Mouse (Mus musculus) CD4-positive helper T cell, adult 2 months (primary cell): ENCODE results near the gene Rprd1b.
A peak's percentile ranks its signal among the peaks of the same experiment; 100 is the strongest.

Source experiments
- DNase-seq: peaks from one replicate; pipeline ENCODE4 v3.0.0-alpha.2; 2012; ENCODE audit warnings: low read depth, missing footprints, low spot score

Rprd1b gene

DNA sequence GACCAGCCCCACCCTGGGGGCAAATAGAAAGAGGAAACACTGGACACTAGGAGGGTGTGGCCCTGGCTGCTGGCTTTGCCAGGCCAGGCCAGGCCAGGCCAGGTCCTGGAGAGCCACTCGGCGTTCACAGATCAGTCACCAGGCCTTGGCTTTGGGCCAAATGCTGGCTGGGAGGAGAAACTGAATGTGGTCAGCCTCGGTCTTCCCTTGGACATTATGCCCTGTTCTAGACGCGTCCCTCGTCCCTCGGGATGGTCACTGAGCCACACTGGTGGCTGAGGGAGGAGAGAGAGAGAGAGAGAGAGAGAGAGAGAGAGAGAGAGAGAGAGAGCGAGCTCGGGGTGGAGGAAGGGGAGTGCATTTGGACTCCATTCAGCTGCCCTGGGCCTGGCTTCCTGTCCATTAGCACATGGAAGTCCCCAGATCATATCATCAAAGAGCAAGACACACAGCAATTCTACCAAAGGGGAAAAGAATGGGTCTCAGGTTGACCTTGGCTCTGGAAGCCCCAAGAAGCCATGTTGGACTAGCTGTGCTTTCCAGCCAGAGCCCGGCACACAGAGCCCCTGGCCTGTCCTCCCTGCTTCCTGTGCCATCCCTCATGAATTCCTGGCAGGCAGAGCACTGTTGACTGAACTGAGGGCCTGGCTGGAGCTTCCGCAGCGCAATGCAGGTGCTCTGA is 93.5 kb downstream of the Rprd1b start:
- no peak for DNase-seq

DNA sequence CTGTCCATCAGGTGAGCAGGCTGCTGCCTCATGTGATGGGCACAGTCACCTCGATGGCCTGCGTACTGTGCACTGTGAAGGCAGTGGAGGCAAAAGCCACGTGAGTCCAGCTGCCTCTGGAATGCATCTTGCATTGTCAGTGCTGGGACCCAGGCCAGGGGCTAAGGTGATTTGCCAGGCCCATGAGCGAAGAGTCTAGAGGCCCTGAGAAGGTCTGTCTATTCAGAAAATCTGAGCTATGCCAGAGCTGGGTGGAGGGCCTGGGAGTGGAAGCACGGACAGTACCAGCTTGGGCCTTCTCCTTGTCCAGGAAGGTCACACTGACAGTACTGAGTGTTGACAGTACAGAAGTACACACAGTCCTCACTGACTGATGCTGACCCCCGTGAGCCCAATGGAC is 94.5 kb downstream of the Rprd1b start:
- DNase-seq, result no peak

DNA sequence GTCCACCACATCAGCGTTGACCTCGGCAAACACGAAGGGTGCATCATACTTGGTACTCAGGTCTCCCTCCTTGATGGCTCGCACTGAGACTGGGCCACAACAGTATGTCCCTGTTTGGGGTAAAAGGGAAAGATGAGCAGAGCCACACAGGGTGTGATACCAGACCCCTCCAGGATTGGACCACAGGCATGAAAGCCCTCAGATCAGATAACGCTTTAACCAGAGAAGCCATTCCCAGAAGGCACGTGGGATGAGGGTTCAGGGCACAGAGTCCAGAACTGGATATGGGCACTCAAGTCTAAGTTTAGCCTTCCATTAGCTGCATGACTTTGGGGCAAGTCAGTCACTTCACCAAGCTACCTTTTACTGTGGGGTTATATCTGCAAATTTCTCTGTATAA is 98.9 kb downstream of the Rprd1b start:
- DNase-seq, result no peak

DNA sequence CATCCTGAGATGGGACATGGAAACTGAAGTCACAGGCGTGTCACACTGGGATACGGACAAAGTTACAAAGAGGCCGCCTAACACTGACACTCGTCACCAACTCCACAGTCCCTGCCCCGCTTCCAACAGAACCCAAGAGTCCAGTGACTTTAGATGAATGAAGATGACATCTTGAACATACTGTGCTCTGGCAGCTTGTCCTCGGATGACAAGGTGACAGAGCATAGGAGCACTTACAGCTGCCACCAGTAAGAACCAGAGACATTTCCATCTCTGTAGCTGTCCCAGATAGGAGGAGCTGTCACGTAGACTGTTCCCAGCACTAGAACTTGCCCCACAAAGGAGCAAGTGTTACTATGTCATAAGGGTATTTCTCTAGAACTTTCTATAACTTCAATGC is 99.6 kb downstream of the Rprd1b start:
- no peak for DNase-seq

DNA sequence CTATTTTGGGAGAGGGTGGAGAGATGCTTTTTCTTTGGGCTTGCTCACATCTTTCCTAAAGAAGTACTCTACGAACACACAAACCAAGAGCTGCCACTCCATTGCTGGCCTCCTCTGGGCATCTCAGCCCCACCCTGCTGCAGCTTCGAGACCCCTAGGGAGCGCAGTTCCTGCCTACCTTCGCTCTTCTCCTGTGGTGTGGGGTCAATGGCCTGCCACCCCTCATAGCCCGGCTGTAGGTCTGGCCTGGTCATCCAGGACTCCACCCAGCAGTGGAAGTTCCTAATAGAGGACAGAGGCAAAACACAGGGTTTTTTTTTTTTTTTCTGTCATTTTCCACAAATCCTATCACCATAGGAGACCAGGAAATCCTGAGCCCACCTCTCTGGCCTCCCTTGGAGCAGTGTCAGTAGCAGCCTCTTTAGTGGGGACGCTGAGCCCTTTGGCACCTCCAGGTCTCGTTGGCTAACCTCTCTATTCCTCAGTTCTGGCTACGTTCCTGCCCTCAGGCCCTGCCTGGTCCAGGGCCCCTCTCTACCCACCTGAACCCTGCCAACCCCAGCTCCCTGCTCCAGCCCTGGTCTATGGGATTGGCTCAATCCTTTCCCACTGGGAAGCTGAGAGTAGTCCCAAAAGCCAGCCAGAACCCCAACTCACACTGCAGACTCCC is 100.3 kb downstream of the Rprd1b start:
- no peak for DNase-seq

DNA sequence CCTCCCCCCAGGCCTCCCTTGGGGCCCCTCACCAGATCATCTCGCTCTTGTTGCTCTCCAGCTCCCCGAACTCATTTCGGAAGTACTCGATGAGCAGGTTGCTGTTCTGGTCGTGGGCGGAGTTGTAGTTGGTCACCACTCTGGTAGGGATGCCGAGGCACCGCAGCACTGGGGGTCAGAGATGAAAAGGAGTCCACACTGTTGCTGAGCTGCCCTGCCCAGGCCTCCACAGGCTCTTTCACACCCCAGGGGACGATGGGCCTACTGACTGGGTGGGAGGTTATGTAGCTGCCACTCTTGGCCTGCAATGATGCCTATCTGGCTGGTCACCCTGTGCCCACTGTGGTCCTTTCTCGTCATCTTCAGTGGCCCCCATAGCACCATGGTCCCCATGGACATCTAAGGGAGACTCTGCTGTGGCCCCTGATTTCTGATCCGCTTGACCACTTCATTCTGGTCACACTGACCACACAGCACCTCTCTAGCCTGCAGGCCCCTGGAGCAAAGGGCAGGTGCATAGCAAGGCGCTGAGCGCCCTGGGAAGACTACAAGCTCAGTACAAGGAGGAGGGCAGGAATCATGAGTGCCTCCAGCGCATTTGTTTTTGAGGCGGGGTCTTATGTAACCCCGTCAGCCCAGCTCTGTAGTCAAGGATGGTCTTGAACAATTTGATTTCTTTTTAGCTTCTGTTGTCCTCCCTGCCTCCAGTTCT is 101.2 kb downstream of the Rprd1b start:
- no peak for DNase-seq

DNA sequence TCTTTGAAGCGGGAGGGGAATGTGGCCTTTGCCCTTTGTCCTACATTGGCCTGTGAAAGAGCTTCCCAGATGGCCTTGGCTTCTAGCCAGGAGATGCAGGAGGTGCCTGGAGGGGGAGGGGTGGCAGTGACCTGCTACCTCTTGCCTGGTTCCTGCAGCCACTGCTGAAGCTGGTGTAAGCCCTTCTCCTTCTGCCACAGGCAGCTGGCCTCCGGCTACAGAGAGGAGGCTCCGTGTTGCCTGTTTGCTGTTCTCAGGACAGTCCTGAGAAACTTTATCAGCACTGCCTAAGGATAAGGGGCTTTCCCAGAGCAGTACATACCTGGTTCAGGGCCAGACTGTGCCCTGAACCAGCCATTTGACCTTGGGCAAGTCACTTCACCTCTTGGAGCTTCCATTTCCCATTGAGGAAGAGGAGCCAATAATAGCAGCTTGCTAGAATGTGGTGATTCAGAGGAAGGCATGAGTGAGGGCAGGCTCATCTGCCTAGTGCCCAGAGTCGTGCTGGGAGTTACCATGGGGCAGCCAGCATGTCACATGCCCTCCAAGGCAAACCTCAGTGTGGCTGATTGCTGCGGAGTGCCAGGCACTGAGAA is 102.2 kb downstream of the Rprd1b start:
- no peak for DNase-seq

DNA sequence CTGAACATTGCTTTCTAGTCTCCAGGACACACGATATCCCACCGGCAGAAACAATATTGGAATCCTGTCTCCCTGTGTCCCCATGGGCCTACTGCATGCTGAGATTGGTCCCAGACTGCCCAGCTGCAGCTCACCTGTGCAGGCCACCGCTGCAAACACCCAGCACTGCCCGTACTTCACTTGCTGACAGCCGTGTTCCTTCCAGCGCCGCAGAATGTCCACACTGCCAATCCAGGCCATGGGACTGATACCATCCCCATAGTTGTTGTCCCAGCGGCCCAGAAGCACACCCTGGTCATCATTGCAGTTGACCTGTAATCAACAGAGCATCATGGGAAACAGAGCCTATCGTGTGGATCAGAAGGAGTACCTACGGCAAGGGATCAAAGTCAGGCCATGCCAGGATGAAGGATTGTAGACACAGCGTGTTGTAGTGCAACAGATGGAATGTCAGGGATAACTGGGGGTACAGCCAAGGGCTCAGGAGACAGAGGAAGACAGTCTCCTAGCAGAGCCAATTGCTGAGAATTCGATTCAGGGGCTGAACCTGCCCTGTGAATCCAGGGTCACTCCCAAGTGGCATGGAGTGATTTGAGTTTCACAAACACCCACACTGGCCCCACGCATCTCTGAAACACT is 103.0 kb downstream of the Rprd1b start:
- no peak for DNase-seq

DNA sequence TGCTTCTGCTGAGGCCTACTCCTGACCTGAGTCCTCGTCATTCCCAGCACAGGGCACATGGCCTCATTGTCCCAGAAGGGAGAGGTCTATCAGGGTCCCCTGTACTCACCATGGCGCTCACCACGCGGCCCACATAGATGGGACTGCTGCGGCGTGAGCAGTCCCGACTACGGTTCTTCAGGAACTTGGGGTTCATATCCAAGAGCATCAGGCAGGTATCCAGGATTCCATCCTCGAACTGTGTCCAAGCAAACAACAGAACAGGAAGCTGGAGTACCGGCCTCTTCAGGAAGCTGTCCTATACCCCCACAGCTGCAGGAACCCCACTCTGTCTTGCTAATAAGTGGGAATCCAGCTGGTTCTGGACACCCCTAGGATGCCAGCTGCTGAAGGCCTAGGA is 104.0 kb downstream of the Rprd1b start:
- no peak for DNase-seq

DNA sequence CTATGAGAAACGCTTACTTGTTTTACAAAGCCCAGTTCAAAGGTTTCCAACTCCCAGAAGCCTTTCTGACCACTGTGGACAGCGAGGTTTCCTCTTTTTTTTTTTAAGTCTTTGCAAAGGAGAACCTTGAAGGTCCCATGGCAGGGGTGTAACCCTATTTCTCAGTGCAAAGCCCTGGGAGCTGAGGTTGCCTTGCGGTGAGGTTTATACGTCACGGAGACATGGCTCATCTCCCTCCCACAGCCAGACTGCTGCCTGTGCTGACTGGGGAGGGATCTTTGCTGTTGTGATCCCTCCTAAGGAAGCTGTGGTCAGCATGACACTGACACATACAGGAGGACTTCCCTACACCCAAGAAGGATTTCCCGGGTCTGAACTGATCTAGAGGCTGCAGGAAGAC is 104.8 kb downstream of the Rprd1b start:
- peak; percentile 73 for DNase-seq

DNA sequence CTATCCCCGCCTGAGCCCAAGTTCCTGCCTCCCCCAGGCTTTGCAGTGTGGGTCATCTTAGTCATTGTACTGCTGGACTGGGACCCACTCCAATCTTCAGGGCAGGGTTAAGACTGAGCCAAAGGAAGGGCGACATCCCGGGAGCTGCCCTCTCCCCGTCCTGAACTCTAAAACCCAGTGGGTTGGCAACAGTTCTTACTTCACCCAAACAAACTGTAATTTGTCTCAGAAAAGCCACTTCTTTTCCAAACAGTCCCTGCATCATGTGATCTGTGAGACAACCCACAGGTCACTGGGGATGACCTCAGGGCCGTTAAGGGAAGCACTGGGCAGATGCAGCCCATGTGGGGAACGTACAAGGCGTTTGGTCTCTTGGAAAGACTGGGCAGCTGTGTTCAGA is 107.9 kb downstream of the Rprd1b start:
- no peak for DNase-seq

DNA sequence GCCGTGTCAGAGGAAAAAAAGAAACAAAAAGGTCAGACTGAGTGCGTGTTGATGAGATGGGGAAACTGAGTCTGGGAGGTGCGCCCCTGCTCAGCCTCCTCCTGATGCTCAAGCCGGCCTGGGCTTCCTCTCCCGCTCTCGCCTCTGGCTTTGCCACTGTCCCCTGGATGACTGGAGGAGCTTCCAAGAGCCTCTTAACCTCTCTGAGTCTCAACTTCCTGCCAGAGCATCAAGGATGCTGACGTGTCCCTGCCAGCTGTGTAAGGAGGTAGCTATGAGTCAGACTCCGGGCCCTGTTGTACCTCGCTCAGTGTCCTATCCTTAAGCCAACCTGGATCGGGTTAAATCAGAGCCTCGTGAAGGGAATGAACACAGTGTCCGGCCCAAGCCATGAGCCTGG is 109.5 kb downstream of the Rprd1b start:
- no peak for DNase-seq

DNA sequence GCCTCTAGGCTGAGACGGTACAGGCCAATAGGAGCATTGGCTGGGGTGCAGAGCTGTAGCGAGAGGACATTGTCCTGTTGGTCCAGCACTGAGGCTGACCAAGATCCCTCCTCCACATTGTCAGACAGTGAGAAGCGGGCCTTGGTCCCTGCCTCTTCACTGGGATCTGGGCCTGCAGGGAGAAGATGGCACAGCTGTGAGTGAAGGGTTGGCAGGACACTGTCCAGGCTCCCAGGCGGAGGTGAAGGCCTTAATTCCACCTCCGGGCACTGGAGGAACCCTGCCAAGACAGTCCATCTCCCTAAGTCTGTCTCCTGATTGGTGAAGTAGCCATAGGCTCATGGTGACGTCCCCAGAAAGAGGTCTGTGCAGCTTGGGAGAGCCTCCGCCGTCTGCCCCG is 110.5 kb downstream of the Rprd1b start:
- no peak for DNase-seq

DNA sequence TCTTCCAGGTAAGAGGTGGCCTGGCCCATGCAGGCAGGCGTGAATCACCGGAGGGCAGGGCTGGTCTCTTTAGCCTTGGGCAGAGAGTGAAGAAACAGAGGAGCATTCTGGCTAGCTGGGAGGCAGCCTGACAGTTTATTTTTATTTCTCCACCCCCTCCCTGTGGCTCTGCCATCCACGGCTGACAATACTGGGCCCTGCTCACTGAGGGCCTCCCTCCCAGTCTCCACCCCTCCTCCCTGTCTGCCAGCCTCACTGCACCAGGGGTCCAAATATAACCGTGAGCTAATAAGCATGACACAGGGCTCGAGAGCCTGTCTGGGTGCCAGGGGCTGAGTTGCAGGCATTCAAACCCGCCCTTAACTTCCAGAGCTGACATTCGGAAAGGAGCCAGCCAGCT is 111.3 kb downstream of the Rprd1b start:
- no peak for DNase-seq

DNA sequence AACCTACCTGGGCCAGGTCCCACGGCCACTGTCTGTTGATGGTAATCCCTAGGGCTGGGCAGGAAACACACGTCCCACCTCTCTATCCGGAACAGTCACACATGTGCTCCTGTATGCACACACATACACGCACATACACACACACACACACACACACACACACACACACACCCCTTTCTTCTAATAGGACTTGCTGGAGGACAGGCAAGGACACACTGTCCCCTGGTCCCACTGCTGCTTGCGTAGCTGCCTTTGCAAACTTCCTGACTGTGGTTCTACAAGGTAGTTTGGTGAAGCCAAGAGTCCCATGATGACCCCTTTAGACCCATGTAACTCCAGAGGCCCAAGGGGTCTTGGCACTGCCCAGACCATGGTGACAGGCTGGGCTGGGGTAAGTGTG is 112.4 kb downstream of the Rprd1b start:
- DNase-seq, result no peak

DNA sequence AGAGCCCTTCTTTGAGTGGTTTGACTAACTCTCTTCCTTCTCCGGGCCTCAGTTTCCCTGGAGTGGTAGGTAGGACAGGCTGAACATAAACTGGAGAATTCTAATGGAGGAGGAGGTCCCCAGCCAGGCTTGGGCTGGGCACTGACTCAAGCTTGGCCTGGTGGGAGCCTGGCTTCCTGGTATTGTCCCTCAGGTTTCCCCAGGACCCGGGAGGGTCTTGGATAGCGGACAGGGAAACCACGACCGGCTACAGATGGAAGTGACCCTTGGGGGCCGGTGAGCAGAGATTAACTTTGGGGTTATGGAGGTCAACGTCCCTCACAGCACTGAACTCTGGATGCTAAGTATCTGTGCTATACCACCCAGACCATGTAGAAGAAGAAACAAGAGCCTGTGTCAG is 113.0 kb downstream of the Rprd1b start:
- DNase-seq, result no peak

DNA sequence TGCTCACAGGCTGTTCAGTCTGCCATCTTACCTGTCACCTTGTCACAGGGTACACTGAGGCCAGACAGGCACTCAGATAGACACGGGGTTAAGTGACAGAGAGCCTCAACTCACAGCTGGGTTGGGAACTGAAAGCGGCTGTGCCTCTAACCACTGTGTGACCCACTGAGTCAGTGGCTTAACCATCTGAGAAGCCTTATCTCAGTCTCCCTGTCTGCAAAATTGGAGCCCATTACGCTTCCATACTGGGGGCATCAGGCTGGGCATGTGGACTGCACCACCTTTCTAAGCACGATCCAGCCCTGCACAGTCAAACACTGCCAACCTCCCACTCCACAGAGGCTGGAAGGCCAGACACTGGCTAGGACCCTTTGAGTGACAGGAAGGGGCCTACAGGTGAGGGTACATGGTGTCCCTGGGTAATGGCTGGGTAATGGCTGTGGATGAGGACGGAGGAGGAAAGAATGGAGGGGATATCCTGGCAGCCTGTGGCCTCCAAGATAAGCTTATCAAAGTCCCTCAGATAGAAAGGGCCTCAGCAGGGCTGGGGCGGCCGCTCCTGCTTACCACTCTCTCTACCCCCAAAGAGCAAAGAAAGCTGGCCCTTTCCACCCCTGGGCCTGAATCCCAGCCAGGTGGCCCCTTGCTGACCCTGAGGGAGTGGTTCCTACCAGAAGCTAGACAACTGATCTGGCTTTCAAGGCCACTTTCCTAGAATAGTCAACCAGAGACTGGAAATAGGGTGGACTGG is 113.6 kb downstream of the Rprd1b start:
- no peak for DNase-seq

DNA sequence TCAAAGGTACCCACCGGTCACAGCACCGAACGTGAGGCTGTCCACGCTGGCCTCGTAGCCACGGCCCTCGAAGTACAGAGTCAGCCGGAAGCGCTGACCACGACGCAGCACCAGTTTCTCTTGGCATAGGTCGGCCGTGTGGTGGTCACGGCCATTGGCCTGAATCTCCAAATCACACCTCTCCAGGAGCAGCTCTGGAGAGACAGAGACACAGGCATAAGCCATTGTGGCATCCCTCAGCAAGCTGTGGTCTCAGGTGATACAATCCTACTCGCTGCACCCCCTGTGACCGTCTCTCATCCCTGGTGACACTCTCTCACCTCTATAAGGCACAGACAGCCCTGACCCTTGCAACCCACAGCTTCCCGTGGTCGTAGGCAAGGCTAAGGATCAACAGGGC is 114.7 kb downstream of the Rprd1b start:
- DNase-seq, result no peak

DNA sequence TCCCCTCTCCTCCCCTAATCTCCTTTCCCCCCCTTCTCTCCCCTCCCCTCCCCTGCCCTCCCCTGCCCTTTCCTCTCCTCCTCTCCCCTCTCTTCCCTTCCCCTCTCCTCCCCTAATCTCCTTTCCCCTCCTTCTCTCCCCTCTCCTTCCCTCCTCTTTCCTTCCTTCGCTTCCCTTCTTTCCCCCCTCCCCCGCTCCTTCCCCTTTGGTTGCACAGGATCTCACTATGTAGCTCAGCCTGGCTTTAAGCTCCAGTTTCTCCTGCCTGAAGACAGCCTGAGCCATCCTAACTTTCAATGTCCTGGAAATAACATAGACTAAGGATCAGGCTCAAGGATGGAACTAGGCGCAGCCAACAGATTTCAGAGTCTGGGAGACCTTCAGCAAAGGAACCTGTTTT is 115.5 kb downstream of the Rprd1b start:
- DNase-seq, result no peak

DNA sequence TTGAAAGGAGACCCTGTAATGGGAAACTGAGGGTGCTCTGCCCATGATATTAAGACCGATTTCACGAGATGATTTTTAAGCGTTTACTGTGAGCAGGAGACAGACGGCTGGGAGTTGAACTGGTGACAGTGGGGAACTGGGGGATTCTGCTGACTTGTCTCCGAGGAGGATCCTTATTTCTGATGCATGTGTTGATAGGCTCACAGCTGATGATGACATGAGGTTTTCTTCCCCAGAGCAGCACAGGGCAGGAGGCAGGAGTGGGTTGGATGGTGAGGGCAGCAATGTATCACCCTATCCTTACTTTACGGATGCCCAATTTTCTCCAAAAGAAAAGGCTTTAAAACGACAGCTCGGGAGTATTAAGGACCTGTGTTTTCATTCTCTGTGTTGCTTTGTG is 116.0 kb downstream of the Rprd1b start:
- DNase-seq, result no peak

DNA sequence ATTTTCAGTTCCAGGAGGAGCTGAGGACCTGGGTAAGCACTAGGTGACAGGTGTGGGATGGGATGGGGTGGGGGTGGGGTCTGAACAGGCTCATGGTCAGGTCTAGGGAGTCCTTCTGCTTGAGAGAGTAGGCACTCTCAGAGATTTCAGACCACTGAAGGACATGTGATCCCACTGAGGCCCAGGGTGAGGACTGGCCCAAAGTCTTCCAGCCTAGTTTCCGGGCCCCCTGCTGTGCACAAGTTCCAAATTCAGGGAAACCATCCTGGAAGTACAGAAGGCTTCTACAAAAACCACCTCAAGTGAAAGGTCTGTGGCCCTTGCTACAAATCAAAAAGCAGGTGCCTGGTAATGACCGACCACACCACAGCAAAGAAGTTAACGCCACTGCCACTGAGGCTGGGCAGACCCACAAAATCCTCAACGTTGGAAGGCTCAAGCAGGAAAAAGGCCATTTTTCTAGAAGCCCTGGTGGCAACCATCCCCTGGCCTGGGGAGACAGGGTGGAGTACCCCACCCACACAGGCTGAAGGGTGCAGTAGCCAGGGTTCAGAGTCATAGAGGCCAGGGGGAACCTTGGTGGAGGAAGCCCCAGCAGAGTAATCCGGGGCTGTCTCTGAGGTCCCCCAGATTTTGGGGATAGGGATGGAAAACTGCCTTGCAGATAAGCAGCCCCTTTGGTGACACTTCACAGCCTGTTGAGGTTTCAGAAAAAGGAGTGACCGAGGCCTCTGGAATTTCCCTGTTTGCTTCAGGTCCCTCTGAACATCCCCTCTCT is 116.6 kb downstream of the Rprd1b start:
- DNase-seq, result no peak
